Mouse (Mus musculus): ENCODE measurements around the gene Inpp4a. TPM values are rescaled to one million over a fixed set of nuclear protein-coding genes. Genes with fewer than 3 reads are reported as not detected.

Gene Inpp4a
- total RNA-seq, 2 experiments from 2014 or later: 170 to 175 TPM

GRCm38 (mm10) chr1:37355492-37355891, 55.8 kb downstream of the Inpp4a start:
- DNase-seq (ENCODE audit: low spot score in 2 of 2): no peak

DNA sequence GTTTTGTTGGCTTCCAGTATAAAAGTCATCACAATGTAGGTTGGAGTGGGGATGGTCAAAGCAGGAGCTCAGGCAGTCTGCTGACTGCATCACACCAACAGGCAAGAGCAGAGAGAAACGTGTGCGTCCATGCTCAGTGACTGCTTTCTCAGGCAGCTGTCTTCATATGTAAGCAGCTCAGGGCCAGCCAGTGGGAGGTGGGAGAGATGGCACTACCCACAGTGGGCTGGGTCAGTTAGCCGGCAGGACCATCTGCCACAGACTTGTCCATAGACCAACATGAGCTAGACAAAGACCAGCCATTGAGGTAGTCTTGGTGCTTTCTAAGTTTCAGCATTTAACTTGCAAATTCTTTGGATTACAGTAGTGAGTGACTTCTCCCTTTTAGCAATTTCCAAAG, 56.6 kb downstream of the Inpp4a start:
- no peak for DNase-seq (ENCODE audit: low spot score in 2 of 2)

- DNase-seq (ENCODE audit: low spot score in 2 of 2): no peak
Measured at GRCm38 (mm10) chr1:37357173-37357572, 57.5 kb downstream of the Inpp4a start.

DNA sequence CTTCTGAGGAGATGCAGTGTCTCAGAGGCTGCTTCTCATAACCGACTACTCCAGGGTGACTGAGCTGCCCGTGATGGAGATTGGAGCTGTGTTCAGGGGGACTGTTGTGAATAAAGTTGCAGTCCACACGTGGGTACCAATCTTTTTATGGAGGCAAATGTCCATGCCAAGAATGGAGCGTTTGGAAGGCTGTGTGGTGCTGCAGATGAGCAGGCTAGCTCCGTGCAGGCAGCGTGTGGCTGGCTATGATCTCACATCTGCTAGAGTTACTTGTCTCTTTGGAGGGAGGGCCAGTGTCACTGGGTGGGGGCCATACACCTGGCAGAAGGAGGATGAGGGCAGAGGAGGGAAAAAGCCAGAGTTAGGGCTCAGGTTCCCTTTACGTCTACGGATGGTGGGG, 59.0 kb downstream of the Inpp4a start:
- DNase-seq (ENCODE audit: low spot score in 2 of 2): no peak

GRCm38 (mm10) chr1:37359395-37360092, 59.9 kb downstream of the Inpp4a start:
- DNase-seq (ENCODE audit: low spot score in 2 of 2): no peak

DNA sequence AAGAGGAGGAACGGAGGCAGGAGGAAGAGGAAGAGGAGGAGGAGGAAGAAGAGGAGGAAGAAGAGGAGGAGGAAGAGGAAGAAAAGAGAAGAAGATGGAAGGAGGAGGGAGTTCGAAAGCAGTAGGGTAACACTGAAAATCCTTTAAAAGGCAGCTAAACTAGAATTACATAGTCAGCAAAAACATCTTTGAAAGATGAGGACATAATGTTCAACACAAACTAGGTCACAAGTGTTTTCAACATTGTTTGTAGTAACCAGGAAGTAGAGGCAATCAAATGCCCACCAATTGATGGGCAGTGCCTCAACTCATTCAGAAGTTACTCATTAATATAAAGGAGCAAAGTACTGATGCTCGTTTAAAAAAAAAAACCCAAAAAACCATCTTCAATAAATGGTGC, 61.1 kb downstream of the Inpp4a start:
- DNase-seq (ENCODE audit: low spot score in 2 of 2): no peak

- no peak for DNase-seq (ENCODE audit: low spot score in 2 of 2)
Measured at GRCm38 (mm10) chr1:37362721-37363120, 63.1 kb downstream of the Inpp4a start.

GRCm38 (mm10) chr1:37368125-37368524, 68.5 kb downstream of the Inpp4a start:
- peak; percentile 79 to 86 for DNase-seq (ENCODE audit: low spot score in 2 of 2)

DNA sequence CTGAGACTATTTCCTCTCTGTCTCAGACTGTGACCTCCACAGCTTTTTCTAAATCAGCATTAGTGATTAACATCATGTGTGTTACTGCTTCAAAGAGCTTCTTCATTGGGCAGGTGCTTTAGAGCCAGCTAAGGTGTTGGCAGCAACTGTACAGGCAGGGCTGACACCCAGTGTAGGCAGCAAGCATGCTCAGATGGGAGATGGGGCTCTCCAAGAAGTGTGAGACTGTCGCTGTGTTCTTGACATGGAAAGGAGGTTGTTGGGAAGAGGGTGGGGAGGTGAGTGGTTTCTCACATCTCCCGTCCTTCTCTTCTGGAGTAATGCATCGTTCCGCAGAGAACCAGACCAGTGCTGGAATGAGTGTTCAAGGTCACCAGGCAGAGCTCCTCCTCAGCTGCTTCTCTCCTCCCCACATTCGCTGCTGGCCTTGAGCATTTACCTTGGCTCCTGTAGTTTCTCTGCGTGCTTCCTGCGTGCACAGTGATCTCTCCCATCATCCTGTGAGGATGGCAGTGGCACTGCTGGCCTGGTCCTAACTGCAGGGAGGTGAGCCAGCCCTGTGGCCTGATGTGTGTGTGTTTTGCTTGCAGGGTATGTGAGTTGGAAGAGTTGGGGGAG, 69.2 kb downstream of the Inpp4a start:
- no peak for DNase-seq (ENCODE audit: low spot score in 2 of 2)

- DNase-seq (ENCODE audit: low spot score in 2 of 2): peak in 1 of 2 experiments; percentile 40
Measured at GRCm38 (mm10) chr1:37376177-37376576, 76.5 kb downstream of the Inpp4a start.

- DNase-seq (ENCODE audit: low spot score in 2 of 2): no peak
Measured at GRCm38 (mm10) chr1:37376751-37377150, 77.1 kb downstream of the Inpp4a start.

DNA sequence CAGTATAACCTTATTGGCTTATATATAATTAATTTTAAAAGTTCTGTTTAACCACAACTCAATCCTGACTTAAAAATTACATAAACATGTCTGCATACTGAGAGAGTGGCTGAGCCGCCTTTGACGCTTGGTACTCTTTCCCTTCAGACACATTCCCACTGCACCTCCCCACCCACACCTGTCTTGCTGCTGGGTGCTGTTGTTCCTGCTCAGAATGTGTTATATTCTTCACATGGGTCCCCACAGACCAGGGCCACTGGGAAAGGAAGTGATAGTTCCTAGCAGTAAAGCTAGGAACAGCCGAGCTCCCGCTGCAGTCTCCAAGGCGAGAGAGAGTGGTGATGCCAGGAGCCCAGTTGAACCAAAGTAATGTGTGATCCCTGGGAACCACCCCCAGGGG, 78.4 kb downstream of the Inpp4a start:
- no peak for DNase-seq (ENCODE audit: low spot score in 2 of 2)

GRCm38 (mm10) chr1:37379536-37379935, 79.9 kb downstream of the Inpp4a start:
- no peak for DNase-seq (ENCODE audit: low spot score in 2 of 2)

GRCm38 (mm10) chr1:37380913-37381312, 81.2 kb downstream of the Inpp4a start:
- no peak for DNase-seq (ENCODE audit: low spot score in 2 of 2)

- no peak for DNase-seq (ENCODE audit: low spot score in 2 of 2)
Measured at GRCm38 (mm10) chr1:37384304-37384703, 84.6 kb downstream of the Inpp4a start.

GRCm38 (mm10) chr1:37386448-37386971, 86.8 kb downstream of the Inpp4a start:
- no peak for DNase-seq (ENCODE audit: low spot score in 2 of 2)

- peak; percentile 47 to 67 for DNase-seq (ENCODE audit: low spot score in 2 of 2)
Measured at GRCm38 (mm10) chr1:37393174-37393573, 93.5 kb downstream of the Inpp4a start.

- DNase-seq (ENCODE audit: low spot score in 2 of 2): no peak
Measured at GRCm38 (mm10) chr1:37396481-37396880, 96.8 kb downstream of the Inpp4a start.

- peak in 1 of 2 experiments; percentile 34 for DNase-seq (ENCODE audit: low spot score in 2 of 2)
Measured at GRCm38 (mm10) chr1:37398961-37399360, 99.3 kb downstream of the Inpp4a start.

GRCm38 (mm10) chr1:37399734-37400133, 100.1 kb downstream of the Inpp4a start:
- DNase-seq (ENCODE audit: low spot score in 2 of 2): no peak

GRCm38 (mm10) chr1:37401687-37402086, 102.0 kb downstream of the Inpp4a start:
- DNase-seq (ENCODE audit: low spot score in 2 of 2): peak; percentile 36 to 73

GRCm38 (mm10) chr1:37405137-37405536, 105.5 kb downstream of the Inpp4a start:
- DNase-seq (ENCODE audit: low spot score in 2 of 2): no peak

DNA sequence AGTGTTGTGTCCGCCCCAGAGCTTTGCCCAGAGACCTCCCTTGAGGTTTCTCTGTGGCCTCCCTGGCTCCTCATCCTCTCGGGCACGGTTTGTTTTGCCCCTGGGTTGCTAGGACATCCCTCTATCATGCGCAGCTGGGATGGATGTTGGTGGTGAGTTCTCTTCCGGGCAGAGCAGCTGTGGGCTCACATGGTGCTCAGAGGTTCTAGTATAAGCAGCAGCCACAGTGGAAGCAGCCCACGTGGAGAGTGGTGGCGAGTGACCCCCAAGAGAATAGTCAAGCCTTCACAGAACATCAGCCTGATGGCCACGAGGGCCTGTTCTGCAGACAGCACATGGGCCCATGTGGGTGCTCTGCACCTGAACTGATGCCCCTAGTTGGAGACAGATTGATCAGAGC, 107.6 kb downstream of the Inpp4a start:
- DNase-seq (ENCODE audit: low spot score in 2 of 2): no peak
